Mouse (Mus musculus) retina, adult 2 months (tissue): ENCODE measurements around the gene Kifc5b.
"Not testable (repeated sequence)": the region's sequence is repeated elsewhere in the genome, so short reads cannot be mapped to it uniquely, and the experiment has no call there.

Experiments used
- DNase-seq: peaks from one replicate; pipeline ENCODE4 v3.0.0-alpha.2; 2012; ENCODE audit warnings: low read depth, low spot score

Kifc5b gene

GRCm38 (mm10) chr17:26971247-26971905 lies 54.5 kb downstream of the Kifc5b start:
- DNase-seq, result no peak

GRCm38 (mm10) chr17:26972107-26972506 lies 55.2 kb downstream of the Kifc5b start:
- no peak for DNase-seq

GRCm38 (mm10) chr17:26972703-26973574 lies 56.0 kb downstream of the Kifc5b start, which contains the start of gene Zbtb9:
Zbtb9 (plus strand) TSS chr17:26973167.
- DNase-seq, result peak; percentile 84

GRCm38 (mm10) chr17:26974547-26974946 lies 57.7 kb downstream of the Kifc5b start:
- no peak for DNase-seq

GRCm38 (mm10) chr17:26975415-26975814 lies 58.5 kb downstream of the Kifc5b start:
- DNase-seq, result no peak

GRCm38 (mm10) chr17:26977354-26977753 lies 60.5 kb downstream of the Kifc5b start:
- not testable (repeated sequence) for DNase-seq

GRCm38 (mm10) chr17:26979426-26979825 lies 62.5 kb downstream of the Kifc5b start:
- no peak for DNase-seq

- no peak for DNase-seq
These were observed 64.2 kb downstream of the Kifc5b start for GRCm38 (mm10) chr17:26981050-26981449.
